Mouse (Mus musculus) cerebellum, adult 2 months (tissue): Measurements from ENCODE around the gene Csl. TPM values are rescaled to one million over a fixed set of nuclear protein-coding genes. Genes with fewer than 3 reads are reported as not detected.

Experiments used
- DNase-seq, 2 experiments: peaks; one replicate each; pipeline ENCODE4 v3.0.0; 2021
- H3K27ac ChIP-seq: fragments of 200-500 bp; 2 replicates; pipeline ENCODE4 v1.5.1; 2012; ENCODE audit warnings: low read length, control low read depth, inconsistent platforms; ENCODE audit not compliant: insufficient read depth
- H3K27me3 ChIP-seq: fragments of 200-500 bp; 2 replicates; pipeline ENCODE4 v1.6.1; 2012; ENCODE audit warnings: inconsistent platforms, mild to moderate bottlenecking, low read length, moderate library complexity; ENCODE audit not compliant: control insufficient read depth, insufficient read depth
- H3K4me1 ChIP-seq: fragments of 200-500 bp; 2 replicates; pipeline ENCODE4 v1.6.1; 2011; ENCODE audit warnings: low read length; ENCODE audit not compliant: control insufficient read depth, insufficient read depth
- H3K4me3 ChIP-seq: fragments of 200-500 bp; replicated peaks from 2 replicates; pipeline ENCODE3; 2011; ENCODE audit warnings: mild to moderate bottlenecking, low read depth, low read length, control low read depth; ENCODE audit not compliant: insufficient read depth
- CTCF ChIP-seq: fragments of 200-500 bp; IDR thresholded peaks from 2 replicates; pipeline ENCODE4 v1.5.1; 2011; ENCODE audit warnings: low read depth, mild to moderate bottlenecking, control low read depth, low read length, moderate library complexity, borderline replicate concordance; ENCODE audit not compliant: insufficient read depth
- POLR2A ChIP-seq: fragments of 200-500 bp; IDR thresholded peaks from 2 replicates; pipeline ENCODE4 v1.6.1; 2011; ENCODE audit warnings: low read length, control low read depth, borderline replicate concordance; ENCODE audit not compliant: insufficient read depth
- WGBS: fragments of 180-500 bp; shearing (Covaris S2); methylation state at CpG from one replicate; pipeline ENCODE4 v1.1.7; 2018; 5-methylcytosine and 5-hydroxymethylcytosine counted together
- polyA plus RNA-seq: library from polyadenylated mRNA; depleted of rRNA; stranded (reverse); fragments of >200 nt; gene quantifications from 2 replicates; pipeline ENCODE4 v1.2.3, GENCODE M21; 2012

The Csl gene
- polyA plus RNA-seq, 1 experiment: not detected

GRCm38 (mm10) chr10:99713129-99713528, 46.3 kb downstream of the Csl start:
- TF ChIP-seq POLR2A: no peak
- no peak for TF ChIP-seq CTCF
- H3K4me1 ChIP-seq: no peaks in the 10 kb centered on the region
- DNase-seq: no peak
- 48% methylated on average over 2 of the region's 2 CpGs for WGBS
- no peak overlapping the region for H3K27ac ChIP-seq
- no peaks in the 10 kb centered on the region for H3K27me3 ChIP-seq
- no peak overlapping the region for H3K4me3 ChIP-seq

- Histone ChIP-seq H3K27me3 (no peaks in the 10 kb centered on the region), H3K27ac (no peak overlapping the region), H3K4me3 (no peak overlapping the region), H3K4me1 (no peaks in the 10 kb centered on the region)
- TF ChIP-seq CTCF (no peak), POLR2A (no peak)
- WGBS: 85% methylated on average over 1 of the region's 1 CpGs
- no peak for DNase-seq
Measured at GRCm38 (mm10) chr10:99711567-99711966, 47.9 kb downstream of the Csl start.
